Mouse (Mus musculus) heart, postnatal 10 days (tissue): ENCODE measurements around the gene Lum. TPM values are rescaled to one million over a fixed set of nuclear protein-coding genes. Genes with fewer than 3 reads are reported as not detected.
A peak's percentile ranks its signal among the peaks of the same experiment; 100 is the strongest.

ENCODE experiments used
- DNase-seq, 2 experiments: peaks; one replicate each; pipeline ENCODE4 v3.0.0; 2021
- intact Hi-C: fragments of 180-260 bp; cut with DNase I; formaldehyde crosslinking; loops from one replicate; pipeline ENCODE4 v1.15.1; 2025
- total RNA-seq, 2 experiments: library from RNA; stranded (reverse); gene quantifications; 2 replicates each; pipeline ENCODE4 v1.2.3; 2021

Lum gene
- 100 to 1,000 TPM; 137 to 148 TPM for total RNA-seq

DNA sequence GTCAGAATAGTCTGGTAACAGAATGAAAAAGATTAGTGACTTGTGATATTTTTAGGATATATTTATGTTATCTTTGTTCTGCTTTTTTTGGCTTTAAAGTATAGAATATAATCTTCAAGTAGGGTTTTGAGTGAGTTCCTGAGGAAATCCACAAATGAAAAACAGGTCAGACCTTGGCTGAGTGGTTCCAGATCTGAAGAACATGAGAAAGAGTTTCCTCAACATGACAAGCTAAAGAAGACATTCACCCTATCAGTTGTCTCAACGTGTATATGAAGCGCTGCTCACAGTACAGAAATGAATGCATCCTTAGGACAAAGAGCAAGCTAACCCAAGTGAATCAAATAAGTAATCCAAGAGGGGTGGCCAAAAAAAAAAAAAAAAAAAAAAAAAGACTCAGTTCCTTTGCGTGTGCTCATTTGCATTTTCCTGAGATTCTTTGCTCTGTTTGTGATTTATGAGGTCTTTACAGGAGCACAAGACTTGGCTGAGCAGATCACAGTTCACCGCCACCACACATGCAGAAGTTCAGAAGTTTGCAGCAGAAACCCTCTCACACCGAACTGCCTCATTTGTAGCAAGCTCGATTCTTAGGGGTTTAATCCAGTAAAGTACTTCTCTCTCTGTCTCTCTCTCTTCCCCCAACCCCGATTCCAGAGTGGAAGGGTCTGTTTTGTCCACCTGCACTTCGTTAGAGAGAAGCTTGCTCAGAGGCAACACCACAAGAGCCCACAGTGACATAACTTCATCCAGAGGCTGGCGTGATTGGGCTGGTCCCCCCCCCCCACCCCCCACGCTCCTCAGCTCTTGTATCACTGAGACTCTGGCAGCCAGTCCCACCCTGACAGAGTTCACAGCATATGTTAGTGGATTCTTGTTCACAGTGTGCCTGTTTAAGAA, at the start of gene Lum:
Lum (plus strand) TSS at position 172 of the 900 bp plus-strand sequence.
- peak; percentile 31 to 44 for DNase-seq
- intact Hi-C loops = loop anchor here (5.0 kb wide), 3 partner anchors 83 to 188 kb away; no protein-coding TSS in a partner anchor

DNA sequence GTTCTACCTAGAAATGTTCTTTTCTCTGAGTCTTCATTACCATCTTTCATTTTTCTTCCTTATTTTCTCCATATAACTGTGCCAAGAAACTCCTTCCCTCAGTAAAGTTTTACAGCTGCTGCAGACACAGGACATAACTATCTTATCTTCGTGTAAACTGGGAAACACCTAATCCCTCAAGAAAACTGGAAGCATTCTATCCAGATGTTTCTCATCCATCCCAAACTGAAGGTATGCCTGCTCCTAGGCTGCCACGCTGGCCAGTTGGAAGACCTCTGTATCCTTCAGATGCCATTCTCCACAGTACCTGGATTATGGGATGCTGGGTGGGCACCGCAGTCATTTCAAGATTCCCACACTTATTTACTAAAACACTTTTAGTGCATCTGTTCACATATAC, 41.6 kb upstream of the Lum start:
- DNase-seq = no peak
- intact Hi-C loops = no loop called here

DNA sequence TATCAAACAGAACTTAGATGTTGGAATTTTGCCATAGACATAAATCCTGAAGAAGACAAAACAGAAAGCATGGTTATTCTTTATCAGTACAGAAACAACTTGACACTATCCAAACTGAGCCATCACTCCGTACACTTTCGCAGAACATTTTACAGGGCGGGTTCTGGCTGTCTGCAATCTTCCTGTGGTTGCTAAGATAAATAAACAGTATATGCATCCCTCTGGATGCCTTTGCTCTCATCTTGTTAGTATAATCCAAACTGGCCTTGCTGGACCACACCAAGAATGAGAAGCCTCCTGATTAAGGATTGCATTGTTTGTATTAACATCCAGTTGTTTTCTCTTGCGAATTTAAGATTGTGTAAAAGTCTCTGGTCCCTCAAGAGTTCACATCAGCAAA, 29.2 kb upstream of the Lum start:
- DNase-seq = no peak
- intact Hi-C loops = no loop called here

DNA sequence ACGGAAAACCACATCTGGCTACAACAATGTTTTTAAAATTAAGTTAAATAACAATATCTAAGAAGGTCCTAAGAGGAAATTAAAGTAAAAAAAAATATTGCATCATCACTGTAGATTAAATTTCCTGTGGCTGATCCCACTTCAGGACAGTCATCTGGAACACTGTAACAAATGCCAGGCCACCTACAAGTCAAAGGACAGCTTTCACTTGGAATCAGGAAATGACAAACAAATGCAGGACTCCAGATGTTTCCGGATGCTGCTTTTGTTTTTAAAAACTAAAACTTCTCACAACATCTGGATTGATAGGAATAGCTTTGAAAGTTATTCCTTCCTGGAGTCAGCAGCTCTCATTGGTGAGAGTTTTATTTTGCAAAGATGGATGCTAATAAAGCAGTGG, 28.0 kb upstream of the Lum start:
- peak; percentile 34 to 41 for DNase-seq
- intact Hi-C loops = no loop called here

DNA sequence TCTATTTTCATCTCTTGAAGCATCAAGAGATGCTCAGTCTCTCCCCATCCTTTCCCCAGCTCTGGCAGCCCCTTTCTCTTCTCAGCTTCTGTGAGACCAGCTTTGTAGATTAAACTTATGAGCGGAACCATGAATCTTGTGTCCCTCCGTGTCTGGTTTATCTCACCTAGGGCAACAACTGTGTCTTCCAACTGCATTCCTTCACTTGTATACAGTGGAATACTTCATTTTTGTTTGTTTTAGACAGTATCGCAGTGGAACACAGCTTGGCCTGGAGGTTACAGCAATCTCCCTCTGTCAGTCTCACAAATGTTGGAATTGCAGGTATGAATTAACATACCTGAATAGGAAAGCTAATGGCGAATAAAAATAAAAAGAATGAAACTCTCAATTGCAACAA, 26.7 kb upstream of the Lum start:
- intact Hi-C loops = no loop called here
- DNase-seq = no peak

DNA sequence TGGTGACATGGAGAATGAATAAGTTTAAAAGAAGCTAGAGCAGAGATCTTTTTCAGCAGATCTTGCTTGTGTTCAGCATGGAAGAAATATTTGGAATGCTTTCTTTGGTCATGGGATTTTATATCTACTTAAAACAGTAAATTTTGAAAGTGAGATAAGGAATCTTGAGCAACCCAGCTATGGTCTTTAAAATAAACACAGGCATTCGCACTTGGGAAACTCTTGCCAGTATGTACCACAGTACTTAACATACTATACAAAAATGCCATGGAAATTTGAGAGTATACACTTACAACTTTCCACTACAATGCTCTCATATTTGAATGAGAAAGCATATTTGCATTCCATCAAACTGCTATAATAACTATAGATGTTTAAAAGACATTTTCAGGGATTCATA, 17.2 kb upstream of the Lum start:
- no peak for DNase-seq
- intact Hi-C loops = no loop called here

DNA sequence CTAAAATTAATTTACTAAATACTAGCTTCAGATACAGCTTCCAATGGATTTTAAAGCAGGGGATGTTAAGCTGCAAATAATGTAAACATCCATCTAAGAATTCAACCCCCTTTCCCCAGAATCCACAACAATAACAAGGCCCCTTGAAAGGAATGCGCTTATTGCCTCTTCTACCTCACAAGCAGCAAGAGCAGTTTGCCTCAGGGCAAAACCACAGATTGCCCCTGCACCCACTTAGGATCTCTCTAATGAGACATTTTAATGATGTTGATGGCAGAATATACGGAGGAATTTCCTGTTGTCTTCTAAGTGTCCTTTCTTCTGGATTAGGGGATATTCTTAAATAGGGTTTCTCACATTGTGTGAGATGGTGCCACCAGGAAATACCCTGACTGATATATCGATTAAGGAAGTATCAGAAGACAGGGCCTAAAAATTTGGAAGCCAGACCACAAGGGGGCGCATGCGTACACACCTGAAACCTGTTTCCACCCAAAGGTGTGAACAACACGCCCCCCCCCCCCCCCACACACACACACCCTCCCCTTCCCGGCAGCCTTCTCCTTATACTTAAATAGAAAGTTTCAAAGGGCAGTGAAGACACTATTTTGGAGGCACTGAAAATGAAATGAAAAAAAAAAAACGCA, 2.7 kb downstream of the Lum start:
- no peak for DNase-seq
- intact Hi-C loops = loop anchor here (5.0 kb wide), 3 partner anchors 85 to 190 kb away; no protein-coding TSS in a partner anchor

DNA sequence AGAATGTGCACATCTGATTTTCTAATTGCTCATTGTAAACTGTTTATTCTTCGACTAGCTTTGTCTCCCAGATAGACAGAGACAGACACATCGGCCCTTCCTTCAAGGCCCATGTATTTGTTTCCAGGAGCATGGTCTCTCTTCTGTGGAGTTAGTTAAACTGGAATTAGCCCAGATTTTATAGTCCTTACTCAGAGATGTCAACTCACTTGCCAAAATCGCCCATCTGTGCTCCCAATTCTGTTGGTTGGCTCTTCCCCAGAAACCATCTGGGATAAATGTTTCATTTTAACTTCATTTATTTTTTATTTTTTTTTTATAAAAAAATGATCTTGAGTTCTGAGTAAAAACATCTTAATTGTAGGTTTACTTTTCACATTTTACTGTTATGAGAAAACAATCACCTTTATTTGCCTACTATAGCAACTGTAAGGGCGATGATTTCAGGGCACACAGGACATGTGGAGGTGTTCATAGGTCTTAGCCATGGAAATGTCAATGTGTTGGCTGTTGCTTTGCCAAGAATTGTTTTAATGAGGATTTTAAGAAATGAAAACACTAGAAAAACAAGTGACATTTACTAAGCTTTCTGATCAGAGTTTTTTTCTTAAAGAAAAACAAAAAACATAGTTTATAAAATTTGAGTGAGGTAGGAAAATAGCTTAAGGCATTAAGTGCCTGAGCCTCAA, 17.8 kb downstream of the Lum start:
- DNase-seq = peak; percentile 40 to 49
- intact Hi-C loops = no loop called here

DNA sequence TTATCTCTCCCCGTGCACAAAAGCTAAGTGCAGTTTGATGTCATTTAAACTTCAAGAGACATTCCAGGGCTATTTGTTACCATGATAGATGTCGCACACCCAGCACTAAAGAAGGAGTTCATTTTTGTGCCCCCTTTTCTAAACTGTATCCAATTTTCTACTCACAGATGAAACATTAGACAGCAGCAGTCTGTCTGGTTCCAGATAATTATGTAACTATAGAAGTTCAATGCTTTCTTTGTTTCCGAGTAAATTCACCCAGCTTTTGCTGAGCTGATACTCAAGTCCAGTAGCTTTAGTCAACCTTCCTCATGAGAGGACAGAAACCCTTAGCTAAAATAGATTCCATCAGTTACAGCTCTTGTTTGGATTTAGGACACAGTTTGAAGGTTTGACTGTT, 19.2 kb downstream of the Lum start:
- no peak for DNase-seq
- intact Hi-C loops = no loop called here

DNA sequence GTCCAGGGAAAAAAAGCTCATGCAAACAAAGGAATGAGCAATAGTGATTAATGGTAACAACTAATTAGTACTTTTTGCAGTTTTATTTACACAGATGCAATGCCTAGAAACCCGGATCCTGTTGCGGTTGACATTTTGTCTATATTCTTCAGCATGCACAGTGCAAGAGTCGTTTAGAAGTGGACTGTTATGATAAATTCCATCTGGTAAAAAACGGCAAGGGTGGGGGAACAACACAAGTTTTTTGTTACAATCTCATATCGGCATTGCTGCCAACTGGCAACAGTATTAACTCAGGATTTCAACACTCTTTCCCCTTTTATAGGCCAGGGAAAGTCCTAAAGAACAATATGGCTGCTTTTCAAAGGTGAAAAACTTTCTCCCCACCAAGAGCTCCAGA, 22.2 kb downstream of the Lum start:
- peak; percentile 70 to 72 for DNase-seq
- intact Hi-C loops = no loop called here

DNA sequence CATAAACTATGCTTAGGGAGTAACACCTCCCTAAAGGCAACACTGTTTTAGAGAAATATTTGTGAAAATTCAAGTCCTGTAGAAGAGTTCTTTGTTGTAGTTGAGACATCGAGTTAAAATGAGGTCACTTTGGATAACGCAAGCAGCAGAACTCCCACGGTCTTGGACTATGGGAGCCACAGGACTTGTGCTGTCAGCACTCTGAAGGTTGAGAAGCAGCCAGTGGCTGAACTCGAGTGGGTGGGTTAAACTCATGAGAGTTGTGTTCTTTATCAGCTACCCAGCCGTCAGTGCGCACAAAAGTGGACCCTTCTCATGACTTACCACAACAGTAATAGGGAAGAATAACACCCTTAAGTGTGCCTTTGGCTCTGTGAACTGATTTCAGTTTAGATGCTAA, 24.6 kb downstream of the Lum start:
- intact Hi-C loops = no loop called here
- peak; percentile 67 to 75 for DNase-seq

DNA sequence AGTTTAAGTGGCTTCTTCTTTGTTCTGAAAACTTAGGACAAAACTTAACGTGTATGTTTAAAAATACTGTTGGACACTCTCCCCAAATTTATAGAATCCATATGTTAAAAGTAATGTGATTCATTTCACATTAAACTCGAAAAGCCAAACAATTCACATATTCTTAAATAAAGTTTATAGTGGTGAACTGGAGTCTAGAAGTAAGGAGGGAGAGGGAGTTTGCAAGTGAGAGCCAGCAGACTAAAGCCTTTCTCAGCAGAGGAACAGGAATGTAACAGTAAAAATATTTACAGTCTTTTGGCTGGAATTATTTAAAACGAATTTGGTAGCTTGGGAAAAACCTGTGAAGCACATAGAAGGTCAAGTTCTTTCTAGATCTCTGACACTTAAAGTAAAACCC, 26.1 kb downstream of the Lum start:
- intact Hi-C loops = no loop called here

DNA sequence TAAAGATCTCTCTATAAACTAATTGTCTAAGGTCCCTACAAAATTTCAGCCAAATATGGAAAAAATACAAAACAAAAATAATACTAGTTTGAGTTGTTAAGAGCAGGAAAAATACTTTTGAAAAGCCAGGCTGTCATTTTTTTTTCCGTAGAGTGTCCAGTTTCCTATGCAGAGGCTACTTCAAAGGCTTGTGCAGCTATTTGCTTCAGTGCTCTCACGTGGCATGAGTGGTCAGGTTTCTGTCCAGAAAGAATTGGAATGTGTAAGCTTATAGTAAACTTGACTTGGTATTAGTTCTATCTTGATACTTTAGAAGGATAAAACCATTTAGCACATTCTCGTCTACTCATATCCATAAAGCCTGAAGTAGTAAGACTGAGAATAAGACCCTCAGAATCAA, 26.8 kb downstream of the Lum start:
- DNase-seq = no peak
- intact Hi-C loops = no loop called here

More for the DNA sequence above, 26.1 kb downstream of the Lum start:
- DNase-seq = no peak

DNA sequence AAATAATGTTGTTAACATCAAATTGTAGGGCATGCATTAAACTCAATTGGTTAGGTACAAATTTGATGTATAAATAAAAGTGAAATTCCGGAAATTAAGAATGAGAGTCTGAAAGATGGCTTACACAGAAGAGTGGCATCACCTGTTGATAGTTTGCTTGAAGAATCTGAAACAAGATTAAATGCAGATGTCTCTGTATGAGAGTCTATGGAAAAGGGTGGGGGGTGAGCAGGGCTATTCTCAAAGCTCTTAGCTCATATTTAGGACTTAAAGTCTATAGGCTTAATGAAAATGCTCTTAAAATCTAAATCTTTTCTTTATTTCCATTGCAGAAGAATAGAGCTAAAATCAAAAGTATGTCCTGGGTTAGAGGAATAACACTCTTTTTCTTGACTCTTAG, 30.8 kb downstream of the Lum start:
- no peak for DNase-seq
- intact Hi-C loops = no loop called here

DNA sequence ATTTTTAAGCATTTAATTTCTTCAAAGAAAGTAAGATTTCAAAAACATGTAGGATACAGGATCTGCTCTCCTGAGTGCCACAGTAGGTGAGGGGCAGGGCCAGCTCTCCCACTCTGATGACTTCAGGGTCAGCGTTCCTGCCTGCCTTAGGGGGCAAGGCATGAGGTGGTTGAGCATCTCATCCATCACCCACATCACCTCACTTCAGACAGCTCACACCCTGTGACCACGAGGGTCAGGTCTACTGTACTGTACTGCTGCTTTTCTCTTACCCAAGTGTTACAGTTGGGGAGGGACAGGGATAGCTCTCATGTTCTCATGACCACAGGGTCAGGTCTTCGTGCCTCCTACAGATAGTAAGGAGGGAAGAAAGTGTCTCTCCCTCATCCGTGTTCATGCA, 36.8 kb downstream of the Lum start:
- no peak for DNase-seq
- intact Hi-C loops = no loop called here

DNA sequence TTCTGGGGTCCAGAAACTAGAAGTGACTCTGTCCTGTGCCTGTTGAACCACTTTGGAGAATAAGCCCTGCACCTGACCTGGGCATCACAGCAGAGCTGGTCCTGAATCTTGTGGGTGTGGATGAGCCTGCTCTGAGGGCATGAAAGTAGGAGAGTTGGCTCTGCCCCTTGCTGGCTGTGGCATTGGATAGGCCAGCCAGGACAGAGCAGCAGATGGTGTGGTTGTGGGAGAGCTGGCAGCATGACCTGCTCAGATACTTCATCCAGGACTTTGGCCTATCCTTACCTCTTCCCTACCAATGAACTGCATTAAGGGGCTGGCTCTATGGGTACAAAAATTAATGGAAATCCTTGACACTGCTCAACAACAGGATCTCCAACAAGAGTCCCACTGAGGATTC, 38.3 kb downstream of the Lum start:
- no peak for DNase-seq

DNA sequence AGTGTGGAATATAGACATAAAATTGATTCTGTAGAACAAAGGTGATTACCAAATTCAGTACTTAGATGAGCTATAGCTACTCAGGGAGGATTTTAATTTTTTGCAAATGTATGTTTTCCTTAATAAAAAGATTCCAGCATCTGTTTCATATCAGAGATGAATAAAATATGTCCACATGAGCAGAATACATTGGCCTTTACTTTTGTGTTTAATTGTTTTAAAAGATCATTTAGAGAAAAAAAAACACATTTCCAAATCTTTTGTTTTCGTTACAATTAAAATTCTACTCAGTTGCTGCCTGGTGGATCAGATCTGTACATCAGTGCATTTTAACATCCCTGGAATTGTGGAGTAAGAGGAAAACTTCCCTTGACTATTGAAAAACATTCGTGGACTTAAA, 41.7 kb downstream of the Lum start, which contains the start of gene Kera:
Kera (plus strand) TSS at position 301 of the 400 bp plus-strand sequence.
- no peak for DNase-seq
- intact Hi-C loops = no loop called here

More for the DNA sequence above, 38.3 kb downstream of the Lum start:
- intact Hi-C loops = no loop called here
